Mouse (Mus musculus) embryonic facial prominence, embryonic 14.5 days (tissue): ENCODE data around the gene Prkce. TPM values are rescaled to one million over a fixed set of nuclear protein-coding genes. Genes with fewer than 3 reads are reported as not detected.
A peak's percentile ranks its signal among the peaks of the same experiment; 100 is the strongest.

ENCODE experiments used
- ATAC-seq: fragments of 200-750 bp; cut with Nextera tagmentation; 2 replicates; pipeline ENCODE4 v1.8.0; 2017; ENCODE audit warnings: low read depth, moderate number of reproducible peaks, moderate TSS enrichment
- DNase-seq: peaks from one replicate; pipeline ENCODE4 v3.0.0-alpha.2; 2015; ENCODE audit warnings: low spot score
- H3K27ac ChIP-seq: fragments of 300-500 bp; sonication (generic); replicated peaks from 2 replicates; pipeline ENCODE4 v1.5.1; 2014; ENCODE audit warnings: low read depth, mild to moderate bottlenecking, low read length, moderate library complexity
- H3K27me3 ChIP-seq: fragments of 300-500 bp; sonication (generic); replicated peaks from 2 replicates; pipeline ENCODE4 v1.6.1; 2014; ENCODE audit warnings: low read length; ENCODE audit not compliant: control insufficient read depth, insufficient read depth
- H3K36me3 ChIP-seq: fragments of 300-500 bp; sonication (generic); 2 replicates; pipeline ENCODE4 v1.6.1; 2014; ENCODE audit warnings: low read length, mixed read lengths; ENCODE audit not compliant: control insufficient read depth, insufficient read depth
- H3K4me1 ChIP-seq: fragments of 300-500 bp; sonication (generic); 2 replicates; pipeline ENCODE4 v1.6.1; 2014; ENCODE audit warnings: antibody characterized with exemption, low read length; ENCODE audit not compliant: control insufficient read depth, insufficient read depth
- H3K4me2 ChIP-seq: fragments of 300-500 bp; sonication (generic); 2 replicates; pipeline ENCODE4 v1.6.1; 2014; ENCODE audit warnings: low read depth, mild to moderate bottlenecking, low read length, moderate library complexity, mixed read lengths
- H3K4me3 ChIP-seq: fragments of 300-500 bp; sonication (generic); 2 replicates; pipeline ENCODE4 v1.5.1; 2014; ENCODE audit warnings: low read depth, mild to moderate bottlenecking, low read length
- H3K9ac ChIP-seq: fragments of 300-500 bp; sonication (generic); 2 replicates; pipeline ENCODE4 v1.6.1; 2014; ENCODE audit warnings: low read depth, mild to moderate bottlenecking, low read length, moderate library complexity, mixed read lengths
- H3K9me3 ChIP-seq: fragments of 300-500 bp; sonication (generic); 2 replicates; pipeline ENCODE4 v1.6.1; 2016; ENCODE audit warnings: low read length; ENCODE audit not compliant: control insufficient read depth
- WGBS: fragments of 180-500 bp; shearing (Covaris S2); extraction: QIAGEN DNeasy Blood & Tissue Kit; methylation state at CpG from one replicate; pipeline ENCODE4 v1.1.7; 2014; 5-methylcytosine and 5-hydroxymethylcytosine counted together
- polyA plus RNA-seq: library from polyadenylated mRNA; unstranded; fragments of >200 nt; fragmentation: Nextera tagmentation; extraction: Ambion mirVana; gene quantifications from 2 replicates; pipeline ENCODE4 v1.2.1, GENCODE M21; 2014

Gene Prkce
- polyA plus RNA-seq, 1 experiment from 2014 or later, result 9.7 TPM

DNA sequence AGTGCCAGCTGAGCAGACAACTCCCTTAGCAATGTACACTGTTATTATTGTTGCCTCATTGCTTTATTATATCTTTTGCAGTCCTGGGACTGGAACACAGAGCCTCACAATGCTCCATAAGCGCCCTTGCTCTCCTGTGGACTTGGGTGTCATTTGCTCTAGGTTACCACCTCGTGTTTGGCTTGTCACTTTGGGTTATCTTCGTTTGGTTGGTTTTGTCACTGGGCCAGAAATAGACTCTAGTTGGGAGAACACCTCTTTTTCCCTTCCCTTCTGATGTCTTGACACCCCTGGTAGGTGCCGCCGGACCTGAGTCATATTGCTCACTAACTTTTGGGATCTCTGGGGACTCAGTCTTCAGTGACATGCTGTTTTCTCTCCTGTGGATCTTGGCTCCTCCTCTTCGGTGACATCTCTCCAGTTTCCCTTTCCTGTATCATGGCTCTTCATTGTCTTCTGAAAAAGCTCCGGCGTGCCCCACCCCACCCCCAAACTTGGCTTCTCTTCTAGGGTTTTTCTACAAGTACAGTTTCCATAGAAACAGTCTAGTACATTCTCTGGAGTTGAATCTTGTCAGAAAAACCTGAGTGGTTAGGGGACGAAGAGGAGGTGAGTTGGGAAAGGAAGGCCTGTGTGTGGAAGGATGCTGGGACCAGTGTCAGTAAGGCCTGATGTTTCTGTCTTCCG, 68.6 kb downstream of the Prkce start:
- DNase-seq, result no peak
- H3K27ac ChIP-seq, result no peak overlapping the region
- H3K9ac ChIP-seq, result no peak overlapping the region
- 88% methylated on average over 10 of the region's 10 CpGs for WGBS
- no peak overlapping the region for H3K4me2 ChIP-seq
- peaks cover 7% of the 10 kb centered on the region; the same call in 1 of the 2 replicates for H3K4me1 ChIP-seq
- H3K36me3 ChIP-seq, result no peaks in the 10 kb centered on the region
- H3K27me3 ChIP-seq, result no peaks in the 10 kb centered on the region
- H3K4me3 ChIP-seq, result no peak overlapping the region
- no peaks in the 10 kb centered on the region for H3K9me3 ChIP-seq
- ATAC-seq, result no peak

DNA sequence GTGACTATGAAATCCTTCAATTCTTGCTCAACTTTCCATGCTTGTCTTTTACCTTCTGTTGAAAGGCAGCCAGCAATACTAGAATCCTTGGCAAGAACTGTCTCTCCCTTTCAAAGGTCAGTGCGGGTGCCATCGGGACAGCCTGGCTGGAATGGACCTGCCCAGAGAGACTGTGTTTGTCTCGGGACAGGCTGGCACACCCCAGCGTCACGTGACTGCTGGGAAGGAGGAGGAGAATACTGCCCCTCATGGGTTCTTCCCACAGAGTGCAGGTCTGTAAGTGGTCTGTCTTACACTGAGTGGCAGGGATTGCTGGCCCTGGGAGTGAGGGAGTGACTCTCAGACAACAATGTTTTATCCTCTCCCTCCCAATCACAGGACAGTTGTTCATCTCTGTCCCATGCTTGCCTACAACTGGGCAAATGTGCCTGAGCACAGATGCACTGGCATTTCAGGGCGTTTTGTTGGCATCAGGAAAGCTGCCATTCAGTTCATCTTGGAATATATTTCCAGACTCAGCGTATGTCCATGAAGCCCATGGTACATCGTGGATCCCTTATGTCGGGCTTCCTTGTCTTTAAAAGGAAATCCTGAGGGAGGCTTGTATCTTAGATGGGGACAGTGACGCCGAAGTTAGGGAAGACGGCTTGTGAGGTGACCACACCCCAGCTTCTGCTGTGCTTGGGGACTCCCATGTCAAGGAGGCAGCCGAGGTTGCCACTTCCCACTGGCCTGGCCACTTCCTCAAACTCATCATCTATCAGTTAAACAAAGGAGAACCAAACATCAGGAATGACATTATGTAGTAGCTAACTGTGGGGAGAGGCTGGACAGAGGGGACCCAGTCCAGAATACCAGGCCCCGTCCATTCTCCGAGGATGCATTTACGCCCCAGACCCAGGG, 69.5 kb downstream of the Prkce start:
- H3K9ac ChIP-seq, result no peak overlapping the region
- no peaks in the 10 kb centered on the region for H3K9me3 ChIP-seq
- WGBS, result 88% methylated on average over 16 of the region's 16 CpGs
- ATAC-seq, result 0 out of 2 replicates have a peak, but pooled peaks have one; percentile 41
- no peak overlapping the region for H3K4me3 ChIP-seq
- no peaks in the 10 kb centered on the region for H3K36me3 ChIP-seq
- no peaks in the 10 kb centered on the region for H3K27me3 ChIP-seq
- no peak for DNase-seq
- no peak overlapping the region for H3K27ac ChIP-seq
- H3K4me2 ChIP-seq, result no peak overlapping the region
- H3K4me1 ChIP-seq, result peaks cover 10% of the 10 kb centered on the region; the same call in 1 of the 2 replicates

DNA sequence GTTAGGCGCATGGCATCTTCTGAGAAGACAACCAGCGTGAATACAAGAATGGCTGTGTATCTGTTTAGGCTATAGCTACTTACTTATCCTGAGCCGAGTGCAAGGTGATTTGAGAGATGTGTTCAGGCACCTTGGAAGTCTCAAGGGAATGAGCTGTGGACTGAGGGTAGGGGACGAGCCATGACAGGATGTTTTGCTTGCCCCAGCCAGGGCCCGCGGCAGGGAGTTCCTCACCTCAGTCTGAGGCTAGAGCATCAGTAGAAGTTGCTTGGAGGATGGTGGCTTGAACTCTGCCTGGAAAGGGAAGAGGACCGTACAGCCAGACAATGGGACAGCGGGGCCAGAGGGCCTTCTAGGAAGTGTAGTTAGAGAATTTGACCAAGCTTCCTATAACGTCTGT, 74.7 kb downstream of the Prkce start:
- Histone ChIP-seq H3K36me3 (no peaks in the 10 kb centered on the region), H3K27ac (no peak overlapping the region), H3K27me3 (no peaks in the 10 kb centered on the region), H3K9me3 (no peaks in the 10 kb centered on the region), H3K4me3 (no peak overlapping the region), H3K4me1 (peaks cover 18% of the 10 kb centered on the region; the same call in 1 of the 2 replicates), H3K4me2 (no peak overlapping the region), H3K9ac (no peak overlapping the region)
- 88% methylated on average over 9 of the region's 9 CpGs for WGBS
- no peak for DNase-seq
- ATAC-seq, result no peak

DNA sequence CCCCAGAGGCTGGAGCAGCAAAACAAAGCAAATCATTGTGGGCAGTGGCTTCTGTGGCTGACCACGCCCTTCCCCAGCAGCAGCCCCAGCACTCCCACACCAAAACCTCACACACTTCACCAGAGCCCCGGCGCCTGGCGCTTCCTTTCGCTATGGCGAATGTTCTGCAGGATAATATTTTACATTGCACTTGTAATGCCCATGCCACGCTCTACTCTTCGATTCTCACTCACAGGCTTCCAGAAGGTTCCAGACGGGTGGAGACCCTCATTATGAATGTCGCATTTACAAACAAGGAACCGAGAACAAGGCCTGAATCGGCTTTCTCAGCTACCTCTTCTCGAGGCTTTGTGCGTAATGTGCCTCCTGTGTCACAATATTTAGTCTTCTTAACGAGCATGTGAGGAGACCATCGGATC, 75.5 kb downstream of the Prkce start:
- H3K27me3 ChIP-seq, result no peaks in the 10 kb centered on the region
- no peak overlapping the region for H3K27ac ChIP-seq
- WGBS, result 75% methylated on average over 16 of the region's 16 CpGs
- DNase-seq (no peak), ATAC-seq (no peak)
- peaks cover 18% of the 10 kb centered on the region; the same call in 1 of the 2 replicates for H3K4me1 ChIP-seq
- H3K36me3 ChIP-seq, result no peaks in the 10 kb centered on the region
- H3K9me3 ChIP-seq, result no peaks in the 10 kb centered on the region
- H3K4me3 ChIP-seq, result no peak overlapping the region
- no peak overlapping the region for H3K9ac ChIP-seq
- H3K4me2 ChIP-seq, result no peak overlapping the region

DNA sequence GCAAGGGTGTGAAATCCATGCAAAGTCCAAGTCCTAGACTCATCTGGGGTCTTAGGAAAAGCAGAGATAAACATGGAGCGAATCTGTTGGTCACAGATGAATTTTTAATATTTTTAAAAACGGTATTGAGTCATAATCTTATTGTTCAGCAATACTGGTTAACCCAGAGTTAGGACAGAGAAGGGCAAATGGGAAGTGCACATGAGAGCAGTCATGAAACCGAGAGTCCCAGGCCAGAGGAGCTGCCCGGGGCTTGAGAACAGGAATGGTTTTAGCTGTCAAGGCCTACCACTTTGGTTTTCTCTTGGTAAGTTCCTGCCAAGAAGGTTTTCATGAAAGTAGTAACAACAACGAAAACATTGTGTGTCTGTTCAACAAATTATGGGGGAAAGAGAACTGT, 76.8 kb downstream of the Prkce start:
- H3K36me3 ChIP-seq, result no peaks in the 10 kb centered on the region
- H3K27me3 ChIP-seq, result no peaks in the 10 kb centered on the region
- no peak overlapping the region for H3K27ac ChIP-seq
- H3K9ac ChIP-seq, result no peak overlapping the region
- H3K9me3 ChIP-seq, result no peaks in the 10 kb centered on the region
- H3K4me3 ChIP-seq, result no peak overlapping the region
- H3K4me2 ChIP-seq, result no peak overlapping the region
- WGBS, result 89% methylated on average over 5 of the region's 5 CpGs
- H3K4me1 ChIP-seq, result peaks cover 11% of the 10 kb centered on the region; the same call in 1 of the 2 replicates
- no peak for DNase-seq
- ATAC-seq, result no peak

DNA sequence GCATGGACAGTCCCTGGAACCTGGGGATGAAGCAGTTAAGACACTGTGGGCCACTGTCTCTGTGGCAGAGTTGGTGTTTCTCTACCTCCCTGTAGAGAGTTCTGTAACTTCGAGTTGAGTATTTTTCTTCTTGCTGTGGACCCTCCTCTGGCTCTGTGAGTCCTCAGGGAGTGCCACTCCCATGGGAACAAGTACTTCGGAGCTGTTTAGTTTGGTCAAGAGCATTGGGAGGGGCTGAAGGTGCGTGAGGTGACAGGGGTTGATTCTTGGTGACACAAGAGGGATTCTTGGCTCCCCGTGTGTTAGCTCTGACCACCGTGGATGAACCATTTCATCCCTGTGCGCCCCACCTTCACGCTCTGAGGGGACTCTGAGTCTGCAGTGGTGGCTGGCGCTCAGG, 81.2 kb downstream of the Prkce start:
- no peak for ATAC-seq
- WGBS, result 86% methylated on average over 8 of the region's 8 CpGs
- H3K4me3 ChIP-seq, result no peak overlapping the region

DNA sequence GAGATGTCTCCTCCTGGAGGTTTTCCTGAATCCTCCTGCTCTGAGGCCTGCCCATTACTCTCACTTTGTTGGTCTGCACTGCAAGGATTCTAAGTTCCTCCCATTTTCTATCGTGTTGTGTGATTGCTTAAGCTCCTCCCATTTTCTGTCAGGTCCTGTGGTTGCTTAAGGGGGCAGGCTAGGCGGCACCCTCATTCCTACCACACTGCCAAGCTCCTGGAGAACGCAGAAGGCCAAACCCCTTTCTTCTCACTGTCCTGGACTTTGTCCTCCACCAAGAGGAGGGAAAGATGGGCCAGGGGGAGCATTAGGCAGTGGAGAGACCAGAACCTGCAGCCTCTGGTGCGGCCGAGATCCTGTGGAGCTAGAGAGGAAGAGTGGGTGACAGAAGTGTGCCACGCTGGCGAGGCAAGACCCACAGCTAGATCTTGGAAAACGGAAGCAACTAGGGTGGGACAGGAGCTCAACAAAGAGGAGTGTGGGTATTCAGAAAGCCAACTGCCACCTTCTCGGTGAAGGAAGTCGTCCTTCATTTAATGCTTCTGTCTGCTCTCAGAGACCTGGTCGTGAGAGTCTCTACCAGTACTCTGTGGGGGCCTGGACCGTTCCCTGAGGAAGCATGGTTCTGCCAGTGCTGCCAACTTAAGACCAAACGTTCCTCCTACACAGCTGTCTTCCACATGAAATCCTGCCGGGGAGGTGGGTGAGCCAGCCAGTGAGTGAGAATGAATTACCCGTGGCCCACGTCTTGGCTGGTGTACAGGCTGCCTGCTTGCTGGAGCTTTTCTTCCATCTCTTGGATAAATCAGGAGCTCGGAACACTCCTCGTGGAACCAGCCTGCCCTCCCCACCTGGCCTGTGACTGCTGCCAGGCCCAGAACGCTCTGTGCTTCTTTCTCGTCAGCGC, 82.2 kb downstream of the Prkce start:
- Histone ChIP-seq H3K27me3 (no peaks in the 10 kb centered on the region), H3K9me3 (peaks cover 2% of the 10 kb centered on the region), H3K4me1 (peaks cover 15% of the 10 kb centered on the region), H3K36me3 (no peaks in the 10 kb centered on the region), H3K27ac (no peak overlapping the region), H3K4me2 (no peak overlapping the region), H3K9ac (0 out of 2 replicates have a peak overlapping the region, but pooled peaks have one; percentile 34), H3K4me3 (no peak overlapping the region)
- peak; percentile 59 for DNase-seq
- 0 out of 2 replicates have a peak, but pooled peaks have one; percentile 26 for ATAC-seq
- 56% methylated on average over 21 of the region's 21 CpGs for whole genome bisulfite sequencing

More for the DNA sequence above, 81.2 kb downstream of the Prkce start:
- Histone ChIP-seq H3K36me3 (no peaks in the 10 kb centered on the region), H3K4me2 (no peak overlapping the region), H3K9me3 (no peaks in the 10 kb centered on the region), H3K27ac (no peak overlapping the region), H3K4me1 (peaks cover 15% of the 10 kb centered on the region), H3K27me3 (no peaks in the 10 kb centered on the region), H3K9ac (no peak overlapping the region)
- DNase-seq, result no peak

DNA sequence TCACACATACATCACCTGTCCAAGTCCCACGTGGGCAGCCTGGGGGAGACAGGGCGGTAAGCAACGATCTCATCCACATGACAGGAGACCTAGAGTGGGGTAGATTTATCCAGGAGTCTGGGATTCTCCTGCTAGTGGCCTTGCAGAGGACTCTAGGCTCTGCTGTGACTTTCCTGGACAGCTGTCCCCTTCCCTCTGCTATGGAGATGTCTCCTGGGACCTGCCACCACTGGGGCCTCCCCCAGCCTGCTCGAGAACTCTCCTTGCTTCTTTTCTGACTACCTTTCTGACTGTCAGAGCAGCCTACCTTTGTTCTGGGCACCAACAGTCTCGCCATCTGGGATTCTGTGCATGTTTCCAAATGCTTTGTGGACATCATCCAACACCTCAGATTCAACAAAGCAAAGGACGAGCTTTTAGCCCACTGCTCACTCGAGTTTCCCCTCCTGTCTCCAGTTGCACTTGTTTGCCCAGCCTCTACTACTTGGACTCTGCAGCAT, 82.9 kb downstream of the Prkce start:
- Histone ChIP-seq H3K4me1 (peaks cover 15% of the 10 kb centered on the region), H3K9me3 (peaks cover 5% of the 10 kb centered on the region), H3K4me3 (no peak overlapping the region), H3K27ac (no peak overlapping the region), H3K4me2 (no peak overlapping the region), H3K9ac (peak overlapping the region; percentile 34; the same call in 1 of the 2 replicates), H3K27me3 (no peaks in the 10 kb centered on the region), H3K36me3 (no peaks in the 10 kb centered on the region)
- DNase-seq (no peak), ATAC-seq (no peak)
- WGBS, result 61% methylated on average over 7 of the region's 7 CpGs
